Mouse (Mus musculus) heart, embryonic 13.5 days (tissue): ENCODE results near the gene Prap1. TPM values are rescaled to one million over a fixed set of nuclear protein-coding genes. Genes with fewer than 3 reads are reported as not detected.
A peak's percentile ranks its signal among the peaks of the same experiment; 100 is the strongest.
"Not testable (repeated sequence)": the region's sequence is repeated elsewhere in the genome, so short reads cannot be mapped to it uniquely, and the experiment has no call there.

Source experiments
- ATAC-seq: fragments of 200-750 bp; cut with Nextera tagmentation; 2 replicates; pipeline ENCODE4 v1.8.0; 2017; ENCODE audit warnings: moderate TSS enrichment; ENCODE audit not compliant: insufficient number of reproducible peaks, low FRiP score, low TSS enrichment; ENCODE audit errors: extremely low read depth
- H3K27ac ChIP-seq: fragments of 300-500 bp; sonication (generic); replicated peaks from 2 replicates; pipeline ENCODE4 v1.5.1; 2015; ENCODE audit warnings: moderate library complexity, mild to moderate bottlenecking, inconsistent platforms
- H3K27me3 ChIP-seq: fragments of 300-500 bp; sonication (generic); replicated peaks from 2 replicates; pipeline ENCODE4 v1.6.1; 2015; ENCODE audit warnings: mild to moderate bottlenecking, inconsistent platforms
- H3K36me3 ChIP-seq: fragments of 300-500 bp; sonication (generic); 2 replicates; pipeline ENCODE4 v1.6.1; 2015; ENCODE audit warnings: mild to moderate bottlenecking, inconsistent platforms
- H3K4me1 ChIP-seq: fragments of 300-500 bp; sonication (generic); 2 replicates; pipeline ENCODE4 v1.6.1; 2015; ENCODE audit warnings: inconsistent platforms
- H3K4me2 ChIP-seq: fragments of 300-500 bp; sonication (generic); 2 replicates; pipeline ENCODE4 v1.6.1; 2015; ENCODE audit warnings: inconsistent platforms, mild to moderate bottlenecking, moderate library complexity
- H3K4me3 ChIP-seq: fragments of 300-500 bp; sonication (generic); 2 replicates; pipeline ENCODE4 v1.5.1; 2015; ENCODE audit warnings: moderate library complexity, mild to moderate bottlenecking, inconsistent platforms
- H3K9ac ChIP-seq: fragments of 300-500 bp; sonication (generic); 2 replicates; pipeline ENCODE4 v1.6.1; 2015; ENCODE audit warnings: inconsistent platforms, mild to moderate bottlenecking, moderate library complexity
- H3K9me3 ChIP-seq: fragments of 300-500 bp; sonication (generic); 2 replicates; pipeline ENCODE4 v1.6.1; 2016; ENCODE audit warnings: inconsistent platforms
- WGBS: fragments of 180-500 bp; shearing (Covaris S2); methylation state at CpG from one replicate; pipeline ENCODE4 v1.1.7; 2015; ENCODE audit warnings: mixed read lengths; 5-methylcytosine and 5-hydroxymethylcytosine counted together
- polyA plus RNA-seq: library from polyadenylated mRNA; unstranded; fragments of >200 nt; fragmentation: Nextera tagmentation; extraction: Ambion mirVana; gene quantifications from 2 replicates; pipeline ENCODE4 v1.2.1, GENCODE M21; 2015

Gene Prap1
- polyA plus RNA-seq, 1 experiment from 2014 or later = 0.33 TPM

DNA sequence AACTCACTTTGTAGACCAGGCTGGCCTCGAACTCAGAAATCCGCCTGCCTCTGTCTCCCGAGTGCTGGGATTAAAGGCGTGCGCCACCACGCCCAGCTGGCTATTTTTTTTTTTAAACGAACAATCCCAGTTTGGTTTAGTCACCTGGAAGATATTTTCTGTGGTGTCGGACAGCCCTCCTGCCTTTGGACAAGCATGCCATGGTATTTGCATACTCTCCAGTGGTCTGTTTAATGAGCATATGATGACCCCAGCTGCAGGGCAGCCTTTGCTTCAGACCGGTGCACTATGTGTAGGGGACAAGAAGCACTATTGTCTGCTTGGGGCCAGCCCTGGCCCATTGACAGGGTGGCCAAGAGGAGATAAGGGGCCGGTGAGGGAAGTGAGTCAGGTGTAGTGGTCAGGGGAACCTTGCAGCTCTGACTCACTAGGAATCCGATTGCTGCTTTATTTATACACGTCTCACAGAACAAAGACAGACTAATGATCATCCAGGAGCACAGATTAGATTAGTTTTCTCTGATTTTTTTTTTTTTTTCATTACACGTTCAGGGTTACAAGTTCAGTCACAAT lies 28.2 kb downstream of the Prap1 start:
- Histone ChIP-seq H3K4me2 (no peak overlapping the region), H3K4me1 (peaks cover 14% of the 10 kb centered on the region), H3K36me3 (no peaks in the 10 kb centered on the region), H3K9me3 (no peaks in the 10 kb centered on the region), H3K9ac (no peak overlapping the region), H3K4me3 (no peak overlapping the region), H3K27ac (no peak overlapping the region), H3K27me3 (no peaks in the 10 kb centered on the region)
- 62% methylated on average over 13 of the region's 13 CpGs for WGBS
- no peak for ATAC-seq

GRCm38 (mm10) chr7:140122765-140123164 lies 29.6 kb downstream of the Prap1 start:
- H3K27me3 ChIP-seq = no peaks in the 10 kb centered on the region
- H3K4me1 ChIP-seq = peaks cover 12% of the 10 kb centered on the region; the same call in 1 of the 2 replicates
- 18% methylated on average over 4 of the region's 4 CpGs for WGBS
- H3K4me2 ChIP-seq = no peak overlapping the region
- no peak overlapping the region for H3K27ac ChIP-seq
- no peak for ATAC-seq
- no peaks in the 10 kb centered on the region for H3K9me3 ChIP-seq
- no peaks in the 10 kb centered on the region for H3K36me3 ChIP-seq
- H3K9ac ChIP-seq = no peak overlapping the region
- no peak overlapping the region for H3K4me3 ChIP-seq

- H3K36me3 ChIP-seq = peaks cover 4% of the 10 kb centered on the region
- ATAC-seq = no peak
- no peak overlapping the region for H3K4me3 ChIP-seq
- no peaks in the 10 kb centered on the region for H3K9me3 ChIP-seq
- no peak overlapping the region for H3K4me2 ChIP-seq
- WGBS = 71% methylated on average over 1 of the region's 1 CpGs
- H3K4me1 ChIP-seq = peaks cover 12% of the 10 kb centered on the region; the same call in 1 of the 2 replicates
- no peaks in the 10 kb centered on the region for H3K27me3 ChIP-seq
- no peak overlapping the region for H3K9ac ChIP-seq
- no peak overlapping the region for H3K27ac ChIP-seq
These were observed 31.2 kb downstream of the Prap1 start for GRCm38 (mm10) chr7:140124382-140124781.

- peak; percentile 98 for ATAC-seq
- H3K36me3 ChIP-seq = peaks cover 14% of the 10 kb centered on the region
- peak overlapping the region; percentile 72 for H3K4me2 ChIP-seq
- H3K9ac ChIP-seq = peak overlapping the region; percentile 87
- H3K4me1 ChIP-seq = peaks cover 12% of the 10 kb centered on the region; the same call in 1 of the 2 replicates
- no peak overlapping the region for H3K27ac ChIP-seq
- H3K27me3 ChIP-seq = no peaks in the 10 kb centered on the region
- peak overlapping the region; percentile 67 for H3K4me3 ChIP-seq
- WGBS = 1% methylated on average over 38 of the region's 40 CpGs
- H3K9me3 ChIP-seq = no peaks in the 10 kb centered on the region
These were observed 32.3 kb downstream of the Prap1 start for GRCm38 (mm10) chr7:140125278-140126021.

DNA sequence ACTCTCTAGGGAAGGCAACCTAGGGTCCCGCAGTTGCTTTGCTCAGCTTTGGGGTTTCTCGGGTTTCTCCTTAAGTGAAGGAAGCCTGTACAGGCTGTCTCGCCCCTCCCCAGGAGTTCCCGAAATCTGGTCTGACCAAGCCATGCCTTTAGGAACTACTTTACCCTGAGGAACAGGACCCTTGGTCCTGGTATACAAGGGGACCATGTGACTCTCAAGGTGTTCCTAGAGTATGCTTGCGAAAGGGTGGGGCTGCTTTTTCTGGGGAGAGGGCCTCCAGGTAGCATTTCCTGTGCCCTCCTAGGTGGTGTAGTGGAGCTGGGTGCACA lies 32.8 kb downstream of the Prap1 start:
- H3K4me1 ChIP-seq = peaks cover 12% of the 10 kb centered on the region; the same call in 1 of the 2 replicates
- H3K4me3 ChIP-seq = peak overlapping the region; percentile 67
- ATAC-seq = no peak
- no peaks in the 10 kb centered on the region for H3K9me3 ChIP-seq
- no peak overlapping the region for H3K27ac ChIP-seq
- WGBS = 10% methylated on average over 5 of the region's 5 CpGs
- H3K36me3 ChIP-seq = peaks cover 20% of the 10 kb centered on the region
- peak overlapping the region; percentile 72 for H3K4me2 ChIP-seq
- H3K9ac ChIP-seq = peak overlapping the region; percentile 87
- no peaks in the 10 kb centered on the region for H3K27me3 ChIP-seq

DNA sequence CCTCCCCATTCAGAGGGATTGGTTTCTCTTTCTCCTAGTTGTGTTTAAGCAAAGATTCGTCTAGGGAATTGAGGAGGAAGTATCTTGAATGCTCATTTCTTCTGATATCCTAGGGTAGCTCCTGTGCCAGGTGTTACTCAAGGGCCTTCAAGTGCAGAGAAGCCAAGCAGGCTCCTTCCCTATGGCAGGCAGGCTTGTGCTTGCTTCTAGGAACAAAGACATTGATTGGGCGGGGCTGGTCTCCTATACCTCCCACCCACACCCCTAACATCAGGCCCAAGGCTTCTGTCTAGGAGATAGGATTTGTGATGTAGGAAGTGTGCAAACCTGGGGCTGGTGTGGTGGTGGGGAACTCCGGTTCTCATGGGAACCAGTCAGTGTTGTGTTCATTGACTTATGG lies 33.7 kb downstream of the Prap1 start:
- peaks cover 23% of the 10 kb centered on the region for H3K36me3 ChIP-seq
- no peaks in the 10 kb centered on the region for H3K9me3 ChIP-seq
- H3K4me2 ChIP-seq = peak overlapping the region; percentile 1; the same call in 1 of the 2 replicates
- H3K4me3 ChIP-seq = no peak overlapping the region
- H3K9ac ChIP-seq = no peak overlapping the region
- no peak overlapping the region for H3K27ac ChIP-seq
- H3K4me1 ChIP-seq = peaks cover 12% of the 10 kb centered on the region; the same call in 1 of the 2 replicates
- WGBS = 73% methylated on average over 3 of the region's 3 CpGs
- no peak for ATAC-seq
- H3K27me3 ChIP-seq = no peaks in the 10 kb centered on the region

GRCm38 (mm10) chr7:140127911-140128310 lies 34.7 kb downstream of the Prap1 start:
- H3K27ac ChIP-seq = no peak overlapping the region
- H3K9ac ChIP-seq = no peak overlapping the region
- no peak overlapping the region for H3K4me2 ChIP-seq
- no peak for ATAC-seq
- H3K9me3 ChIP-seq = no peaks in the 10 kb centered on the region
- no peaks in the 10 kb centered on the region for H3K27me3 ChIP-seq
- H3K4me1 ChIP-seq = peaks cover 12% of the 10 kb centered on the region; the same call in 1 of the 2 replicates
- no peak overlapping the region for H3K4me3 ChIP-seq
- WGBS = 84% methylated on average over 2 of the region's 2 CpGs
- H3K36me3 ChIP-seq = peaks cover 23% of the 10 kb centered on the region

DNA sequence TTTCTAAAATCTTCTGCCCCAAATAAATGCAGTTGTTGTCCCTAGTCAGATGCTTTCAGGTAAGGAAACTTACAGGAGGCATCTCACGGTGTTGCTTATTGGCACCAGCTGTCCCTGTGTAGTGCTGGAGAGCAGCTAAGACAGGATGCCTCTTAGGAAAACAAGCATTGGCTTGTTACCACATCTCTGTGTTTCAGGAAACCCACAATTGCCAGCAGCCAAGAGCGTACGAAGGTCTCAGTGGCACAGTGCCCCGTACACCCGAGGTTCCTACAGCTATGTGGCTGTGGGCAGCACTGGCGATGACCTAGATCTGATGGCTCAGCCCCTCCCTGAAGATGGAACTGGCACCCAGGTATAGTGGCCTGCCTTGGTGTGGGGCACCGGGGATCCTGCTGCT lies 39.0 kb downstream of the Prap1 start:
- H3K9me3 ChIP-seq, H3K9ac ChIP-seq, H3K4me2 ChIP-seq, ATAC-seq, H3K4me3 ChIP-seq, H3K27me3 ChIP-seq, H3K4me1 ChIP-seq, H3K27ac ChIP-seq: not testable (repeated sequence)
- H3K36me3 ChIP-seq = peaks cover 37% of the 10 kb centered on the region
- WGBS = 89% methylated on average over 7 of the region's 7 CpGs

DNA sequence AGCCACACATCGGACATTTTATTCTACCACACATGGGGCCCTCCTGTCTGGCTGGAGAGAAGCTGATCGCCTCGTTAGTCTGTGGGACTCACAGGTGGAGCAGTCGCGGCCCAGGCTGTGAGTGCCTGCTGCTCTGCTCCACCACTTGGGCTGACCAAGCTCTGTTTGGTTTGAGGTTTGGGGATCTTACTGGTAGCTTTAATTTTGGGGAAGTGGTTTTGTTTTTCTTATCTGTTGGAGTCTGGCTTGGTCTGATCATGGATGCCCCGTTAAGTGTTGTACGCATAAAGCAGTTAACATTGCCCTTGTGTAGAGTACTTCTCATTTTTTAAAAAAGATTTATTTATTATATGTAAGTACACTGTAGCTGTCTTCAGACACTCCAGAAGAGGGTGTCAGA lies 40.8 kb downstream of the Prap1 start:
- H3K9me3 ChIP-seq, H3K4me3 ChIP-seq, H3K4me1 ChIP-seq, H3K4me2 ChIP-seq, H3K27me3 ChIP-seq, H3K9ac ChIP-seq, ATAC-seq, H3K27ac ChIP-seq: not testable (repeated sequence)
- WGBS = 92% methylated on average over 7 of the region's 7 CpGs
- peaks cover 37% of the 10 kb centered on the region for H3K36me3 ChIP-seq

DNA sequence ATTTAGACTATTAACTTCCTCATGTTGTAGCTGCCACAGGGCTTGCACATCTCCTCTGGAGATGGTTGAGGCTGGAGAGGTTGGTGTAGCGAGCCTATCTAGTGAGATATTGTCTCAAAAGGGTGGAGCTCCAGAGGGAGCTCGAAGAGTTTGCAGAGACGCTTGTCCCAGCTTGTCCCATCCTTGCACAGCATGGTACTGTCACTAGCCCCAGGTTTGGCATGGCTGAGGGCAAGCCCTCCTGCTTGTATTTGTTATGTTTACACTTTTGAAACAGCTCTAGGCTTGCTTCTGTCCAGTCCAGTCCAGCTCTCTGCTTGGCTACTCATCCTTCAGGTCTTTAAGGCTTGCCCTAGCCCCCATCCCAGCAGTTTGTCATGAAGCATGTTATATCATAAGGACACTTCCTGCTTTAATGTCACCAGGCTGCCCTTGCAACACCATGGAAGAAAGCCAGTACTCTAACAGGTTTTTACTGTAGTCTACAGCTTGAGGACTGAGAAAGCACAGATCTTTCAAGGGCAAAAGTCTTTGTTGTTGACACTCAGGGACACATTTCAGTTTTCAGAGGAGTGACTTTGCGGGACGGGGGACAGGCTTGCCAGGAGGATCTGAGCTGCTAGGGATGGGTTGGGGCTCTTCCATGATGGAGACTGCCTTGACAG lies 42.0 kb downstream of the Prap1 start:
- WGBS = 88% methylated on average over 5 of the region's 5 CpGs

DNA sequence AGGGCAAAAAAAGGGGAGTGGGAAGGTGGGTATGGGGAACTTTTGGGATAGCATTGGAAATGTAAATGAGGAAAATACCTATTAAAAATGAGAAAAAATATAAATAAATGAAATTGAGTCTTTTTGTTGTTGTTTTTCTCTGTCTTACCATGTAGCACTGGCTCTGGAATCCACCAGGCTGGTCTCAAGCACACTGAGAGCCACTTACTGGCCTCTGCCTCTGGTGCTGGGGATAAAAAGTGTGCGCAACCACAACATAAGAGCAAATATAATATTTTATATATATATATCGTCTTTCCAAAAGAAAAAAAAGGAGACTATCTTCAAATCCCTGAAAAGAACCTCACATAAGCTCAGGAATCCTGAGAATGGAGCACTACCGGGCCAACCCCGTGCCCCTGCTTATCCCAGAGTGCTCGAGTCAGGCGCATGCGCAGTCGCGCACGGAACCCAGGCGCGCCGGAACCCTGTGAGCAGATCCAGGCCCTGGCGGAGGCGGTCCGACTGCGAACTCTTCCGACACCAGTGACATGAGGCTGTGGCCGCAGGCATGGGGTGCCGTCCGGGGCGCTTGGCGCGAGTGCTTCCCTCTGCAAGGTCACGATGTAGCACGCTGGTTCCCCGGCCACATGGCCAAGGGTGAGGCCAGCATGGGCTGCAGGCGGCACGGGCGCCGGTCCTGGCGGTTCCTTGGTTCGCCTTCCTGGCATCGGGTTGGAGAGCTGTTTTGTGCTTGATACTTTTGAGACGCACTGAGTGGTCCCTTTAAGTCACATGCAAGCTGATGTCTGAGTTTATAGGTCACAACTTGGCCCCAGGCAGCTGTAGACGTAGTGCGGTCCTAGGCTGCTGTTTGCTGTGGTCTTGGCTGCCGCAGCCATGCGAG lies 44.2 kb downstream of the Prap1 start, which contains the start of gene Mtg1:
Gene Mtg1 (plus strand): TSS at position 430 of the 886 bp plus-strand sequence.
- Histone ChIP-seq H3K27ac (peak within 1 kb of the TSS; percentile 78), H3K4me1 (peaks cover 13% of the 10 kb centered on the region), H3K4me3 (peak within 1 kb of the TSS; percentile 83), H3K9me3 (no peaks in the 10 kb centered on the region), H3K27me3 (no peaks in the 10 kb centered on the region), H3K36me3 (peaks cover 14% of the 10 kb centered on the region), H3K4me2 (peak within 1 kb of the TSS; percentile 92), H3K9ac (peak within 1 kb of the TSS; percentile 93)
- peak; percentile 94 for ATAC-seq
- WGBS = 1% methylated on average over 39 of the region's 39 CpGs

More for the DNA sequence above, 42.0 kb downstream of the Prap1 start:
- no peak for ATAC-seq
- peaks cover 25% of the 10 kb centered on the region for H3K36me3 ChIP-seq
- H3K4me3 ChIP-seq = no peak overlapping the region
- no peak overlapping the region for H3K9ac ChIP-seq
- peaks cover 9% of the 10 kb centered on the region for H3K4me1 ChIP-seq
- no peaks in the 10 kb centered on the region for H3K9me3 ChIP-seq
- H3K27ac ChIP-seq = no peak overlapping the region
- H3K4me2 ChIP-seq = no peak overlapping the region
- no peaks in the 10 kb centered on the region for H3K27me3 ChIP-seq
